Mouse (Mus musculus) olfactory bulb, adult 2 months (tissue): ENCODE data around the gene Pdzrn3.

Experiments
- CTCF ChIP-seq: fragments of 200-500 bp; IDR thresholded peaks from 2 replicates; pipeline ENCODE4 v1.5.1; 2012; ENCODE audit warnings: low read depth, mild to moderate bottlenecking, low read length, moderate library complexity; ENCODE audit not compliant: insufficient read depth
- POLR2A ChIP-seq: fragments of 200-500 bp; IDR thresholded peaks from 2 replicates; pipeline ENCODE4 v1.6.1; 2012; ENCODE audit warnings: mild to moderate bottlenecking, low read depth, low read length, moderate library complexity; ENCODE audit not compliant: insufficient read depth

DNA sequence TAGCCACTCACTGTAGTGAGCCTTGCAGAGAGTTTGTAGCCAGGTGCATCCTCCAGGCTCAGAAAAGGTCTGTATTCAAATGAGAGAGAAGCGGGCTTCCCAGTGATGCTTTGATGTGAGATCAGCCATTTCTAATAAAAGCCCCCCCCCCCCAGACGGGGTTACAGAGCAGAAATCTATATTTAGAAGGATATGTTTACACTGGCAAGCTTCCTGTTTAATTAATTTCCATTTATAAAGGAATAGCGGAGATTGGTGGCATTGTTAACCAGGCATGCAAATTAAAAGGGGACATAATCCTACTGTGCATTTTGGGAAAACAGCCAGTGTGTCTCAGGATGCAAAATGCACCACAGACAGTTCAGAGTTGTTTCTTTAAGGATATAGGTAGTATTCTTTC is 96.1 kb downstream of the Pdzrn3 start:
- TF ChIP-seq CTCF (no peak), POLR2A (no peak)
